Mouse (Mus musculus) C2C12 (cell line): ENCODE measurements around the gene Gm17482.

ENCODE experiments used
- CTCF ChIP-seq: IDR thresholded peaks from one replicate; pipeline ENCODE4 v1.5.1; 2011; ENCODE audit not compliant: control insufficient read depth, insufficient read depth, insufficient read length
- MYOD1 ChIP-seq: IDR thresholded peaks from one replicate; pipeline ENCODE4 v1.6.1; 2011; ENCODE audit warnings: low read depth; ENCODE audit not compliant: control insufficient read depth, insufficient read length
- MYOG ChIP-seq: IDR thresholded peaks from one replicate; pipeline ENCODE4 v1.6.1; 2011; ENCODE audit not compliant: control insufficient read depth, insufficient read length; ENCODE audit errors: extremely low read depth

GRCm38 (mm10) chr6:115252099-115252873 lies 25.1 kb downstream of the Gm17482 start, which contains the start of gene Timp4:
- TF ChIP-seq MYOD1 (no peak), CTCF (no peak), MYOG (no peak)
